Mouse (Mus musculus): ENCODE data around the gene B9d1.

DNA sequence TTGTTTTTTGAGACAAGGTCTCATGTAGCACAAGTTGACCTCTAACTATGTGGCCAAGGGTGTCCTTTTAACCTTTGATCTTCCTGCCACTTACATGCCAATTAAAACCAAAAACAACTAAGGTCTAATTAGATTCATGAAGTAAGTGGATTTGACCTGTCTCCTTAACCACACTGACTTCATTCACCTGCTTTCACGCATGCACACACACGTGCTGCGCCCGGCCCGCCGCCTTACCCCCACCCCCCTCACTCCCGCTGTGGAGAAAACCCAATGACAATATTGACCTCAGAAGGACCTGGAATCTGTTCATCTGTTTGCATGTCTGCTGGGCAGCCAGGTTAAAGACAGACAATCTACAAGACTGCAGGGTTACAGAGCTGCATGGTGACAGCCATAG, 35.7 kb downstream of the B9d1 start:
- TF ChIP-seq CTCF (IDR thresholded peaks at IDR 0.05): no peak
- no peak for TF ChIP-seq EP300 (IDR thresholded peaks at IDR 0.05)

Data from lung, postnatal 0 days (tissue).